Mouse (Mus musculus): ENCODE results near the gene Calm4. TPM values are rescaled to one million over a fixed set of nuclear protein-coding genes. Genes with fewer than 3 reads are reported as not detected.

The Calm4 gene
- total RNA-seq, 1 experiment, result not detected

GRCm38 (mm10) chr13:3867158-3867557 is 29.6 kb downstream of the Calm4 start:
- Histone ChIP-seq H3K9me3 (ENCODE audit: control insufficient read depth, insufficient read depth, low read depth, low read length) (no peaks in the 10 kb centered on the region), H3K4me1 (ENCODE audit: control insufficient read depth in 2 of 2, insufficient read depth in 2 of 2, low read length in 2 of 2, poor library complexity in 1 of 2) (peaks cover 0 to 8% of the 10 kb centered on the region in 2 experiments; a peak in 1 of 4 replicates), H3K27ac (ENCODE audit: insufficient read depth, low read depth, low read length, poor library complexity, severe bottlenecking) (no peak overlapping the region), H3K9ac (ENCODE audit: insufficient read depth, low read depth, low read length, poor library complexity, severe bottlenecking) (no peak overlapping the region), H3K4me3 (ENCODE audit: insufficient read depth in 1 of 2, low read depth in 1 of 2, low read length in 2 of 2, poor library complexity in 1 of 2, severe bottlenecking in 1 of 2) (no peak overlapping the region), H3K36me3 (ENCODE audit: control insufficient read depth, insufficient read depth, low read length, poor library complexity, severe bottlenecking) (no peaks in the 10 kb centered on the region)
- no peak for DNase-seq (ENCODE audit: low read depth, low spot score)
- TF ChIP-seq HCFC1 (IDR thresholded peaks at IDR 0.05; ENCODE audit: borderline replicate concordance, insufficient read depth, low read length) (no peak), MAFK (IDR thresholded peaks at IDR 0.05; ENCODE audit: insufficient read depth, low read depth, low read length) (no peak), ZC3H11A (IDR thresholded peaks at IDR 0.05; ENCODE audit: borderline replicate concordance, low read depth, low read length) (no peak), CHD2 (IDR thresholded peaks at IDR 0.05; ENCODE audit: low read depth, low read length) (no peak), ZNF384 (IDR thresholded peaks at IDR 0.05; ENCODE audit: low read depth, low read length) (no peak)
- in situ Hi-C loops (cut with MboI; ENCODE audit: low sequenced_read_pairs in 2 of 2, unreplicated experiment in 2 of 2), result no loop called here

- H3K9ac ChIP-seq (ENCODE audit: insufficient read depth, low read depth, low read length, poor library complexity, severe bottlenecking), result no peak overlapping the region
- no peaks in the 10 kb centered on the region for H3K9me3 ChIP-seq (ENCODE audit: control insufficient read depth, insufficient read depth, low read depth, low read length)
- no peak overlapping the region for H3K4me3 ChIP-seq (ENCODE audit: insufficient read depth in 1 of 2, low read depth in 1 of 2, low read length in 2 of 2, poor library complexity in 1 of 2, severe bottlenecking in 1 of 2)
- no peak for TF ChIP-seq ZC3H11A (IDR thresholded peaks at IDR 0.05; ENCODE audit: borderline replicate concordance, low read depth, low read length)
- TF ChIP-seq CHD2 (IDR thresholded peaks at IDR 0.05; ENCODE audit: low read depth, low read length), result no peak
- no peak for TF ChIP-seq MAFK (IDR thresholded peaks at IDR 0.05; ENCODE audit: insufficient read depth, low read depth, low read length)
- no peak for TF ChIP-seq HCFC1 (IDR thresholded peaks at IDR 0.05; ENCODE audit: borderline replicate concordance, insufficient read depth, low read length)
- TF ChIP-seq ZNF384 (IDR thresholded peaks at IDR 0.05; ENCODE audit: low read depth, low read length), result no peak
- H3K36me3 ChIP-seq (ENCODE audit: control insufficient read depth, insufficient read depth, low read length, poor library complexity, severe bottlenecking), result no peaks in the 10 kb centered on the region
- no peak for DNase-seq (ENCODE audit: low read depth, low spot score)
- no peak overlapping the region for H3K27ac ChIP-seq (ENCODE audit: insufficient read depth, low read depth, low read length, poor library complexity, severe bottlenecking)
- in situ Hi-C loops (cut with MboI; ENCODE audit: low sequenced_read_pairs in 2 of 2, unreplicated experiment in 2 of 2), result no loop called here
- peaks cover 0 to 8% of the 10 kb centered on the region in 2 experiments; a peak in 1 of 4 replicates for H3K4me1 ChIP-seq (ENCODE audit: control insufficient read depth in 2 of 2, insufficient read depth in 2 of 2, low read length in 2 of 2, poor library complexity in 1 of 2)
Measured at GRCm38 (mm10) chr13:3869901-3870300, 32.3 kb downstream of the Calm4 start.

GRCm38 (mm10) chr13:3872832-3873231 is 35.3 kb downstream of the Calm4 start:
- Histone ChIP-seq H3K9ac (ENCODE audit: insufficient read depth, low read depth, low read length, poor library complexity, severe bottlenecking) (no peak overlapping the region), H3K36me3 (ENCODE audit: control insufficient read depth, insufficient read depth, low read length, poor library complexity, severe bottlenecking) (no peaks in the 10 kb centered on the region), H3K4me1 (ENCODE audit: control insufficient read depth in 2 of 2, insufficient read depth in 2 of 2, low read length in 2 of 2, poor library complexity in 1 of 2) (no peaks in the 10 kb centered on the region), H3K4me3 (ENCODE audit: insufficient read depth in 1 of 2, low read depth in 1 of 2, low read length in 2 of 2, poor library complexity in 1 of 2, severe bottlenecking in 1 of 2) (no peak overlapping the region), H3K9me3 (ENCODE audit: control insufficient read depth, insufficient read depth, low read depth, low read length) (no peaks in the 10 kb centered on the region), H3K27ac (ENCODE audit: insufficient read depth, low read depth, low read length, poor library complexity, severe bottlenecking) (no peak overlapping the region)
- TF ChIP-seq HCFC1 (IDR thresholded peaks at IDR 0.05; ENCODE audit: borderline replicate concordance, insufficient read depth, low read length) (no peak), ZNF384 (IDR thresholded peaks at IDR 0.05; ENCODE audit: low read depth, low read length) (no peak), MAFK (IDR thresholded peaks at IDR 0.05; ENCODE audit: insufficient read depth, low read depth, low read length) (no peak), ZC3H11A (IDR thresholded peaks at IDR 0.05; ENCODE audit: borderline replicate concordance, low read depth, low read length) (no peak), CHD2 (IDR thresholded peaks at IDR 0.05; ENCODE audit: low read depth, low read length) (no peak)
- in situ Hi-C loops (cut with MboI; ENCODE audit: low sequenced_read_pairs in 2 of 2, unreplicated experiment in 2 of 2), result no loop called here
- no peak for DNase-seq (ENCODE audit: low read depth, low spot score)

GRCm38 (mm10) chr13:3876448-3876847 is 38.9 kb downstream of the Calm4 start:
- no peak for TF ChIP-seq CHD2 (IDR thresholded peaks at IDR 0.05; ENCODE audit: low read depth, low read length)
- TF ChIP-seq MAFK (IDR thresholded peaks at IDR 0.05; ENCODE audit: insufficient read depth, low read depth, low read length), result no peak
- no peak for TF ChIP-seq HCFC1 (IDR thresholded peaks at IDR 0.05; ENCODE audit: borderline replicate concordance, insufficient read depth, low read length)
- TF ChIP-seq ZC3H11A (IDR thresholded peaks at IDR 0.05; ENCODE audit: borderline replicate concordance, low read depth, low read length), result no peak
- TF ChIP-seq ZNF384 (IDR thresholded peaks at IDR 0.05; ENCODE audit: low read depth, low read length), result no peak
- H3K9me3 ChIP-seq (ENCODE audit: control insufficient read depth, insufficient read depth, low read depth, low read length), result no peaks in the 10 kb centered on the region
- DNase-seq (ENCODE audit: low read depth, low spot score), result no peak
- no peak overlapping the region for H3K27ac ChIP-seq (ENCODE audit: insufficient read depth, low read depth, low read length, poor library complexity, severe bottlenecking)
- H3K9ac ChIP-seq (ENCODE audit: insufficient read depth, low read depth, low read length, poor library complexity, severe bottlenecking), result no peak overlapping the region
- no peaks in the 10 kb centered on the region for H3K4me1 ChIP-seq (ENCODE audit: control insufficient read depth in 2 of 2, insufficient read depth in 2 of 2, low read length in 2 of 2, poor library complexity in 1 of 2)
- in situ Hi-C loops (cut with MboI; ENCODE audit: low sequenced_read_pairs in 2 of 2, unreplicated experiment in 2 of 2), result loop anchor here in 1 of 2 experiments (25.0 kb wide), 1 partner anchor 214 kb away; no protein-coding TSS in a partner anchor
- H3K4me3 ChIP-seq (ENCODE audit: insufficient read depth in 1 of 2, low read depth in 1 of 2, low read length in 2 of 2, poor library complexity in 1 of 2, severe bottlenecking in 1 of 2), result no peak overlapping the region
- H3K36me3 ChIP-seq (ENCODE audit: control insufficient read depth, insufficient read depth, low read length, poor library complexity, severe bottlenecking), result no peaks in the 10 kb centered on the region
